Mouse (Mus musculus): ENCODE measurements around the gene Fam89b. TPM values are rescaled to one million over a fixed set of nuclear protein-coding genes. Genes with fewer than 3 reads are reported as not detected.
A peak's percentile ranks its signal among the peaks of the same experiment; 100 is the strongest.

Gene Fam89b
- total and polyA plus RNA-seq, 3 experiments, result 29.6 to 60.2 TPM; not detected in 1

DNA sequence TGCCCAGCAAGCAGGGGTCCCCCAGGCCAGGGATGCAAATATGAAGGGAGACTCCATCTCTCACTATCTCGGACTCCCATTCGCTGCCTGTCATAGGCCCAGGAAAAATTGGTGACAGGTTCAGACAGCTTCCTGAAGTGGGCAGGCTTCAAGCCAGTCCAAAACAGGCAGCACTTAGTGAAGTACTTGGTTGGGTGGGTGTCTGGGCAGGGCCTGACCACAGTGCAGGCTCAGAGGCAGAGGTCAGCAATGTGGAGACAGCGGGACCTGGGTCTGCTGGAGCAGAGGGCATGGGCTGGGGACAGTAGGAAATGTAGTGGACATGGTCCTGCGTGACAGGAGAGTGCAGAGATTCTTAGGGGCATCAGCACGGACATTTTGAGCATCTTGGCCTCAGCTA, 37.9 kb downstream of the Fam89b start:
- TF ChIP-seq RCOR1 (IDR thresholded peaks at IDR 0.05; ENCODE audit: low read depth, low read length), result no peak
- no peak for TF ChIP-seq JUND (IDR thresholded peaks at IDR 0.05; ENCODE audit: low read depth, low read length)
- no peak for TF ChIP-seq NRF1 (IDR thresholded peaks at IDR 0.05; ENCODE audit: insufficient read depth, low read depth, low read length, poor library complexity, severe bottlenecking)
- no peak for TF ChIP-seq TBP (IDR thresholded peaks at IDR 0.05; ENCODE audit: low read depth, low read length)
- TF ChIP-seq CHD1 (IDR thresholded peaks at IDR 0.05; ENCODE audit: low read depth, low read length), result no peak
- no peak for TF ChIP-seq MXI1 (IDR thresholded peaks at IDR 0.05; ENCODE audit: low read depth, low read length)
- no peak for TF ChIP-seq MYB (IDR thresholded peaks at IDR 0.05; ENCODE audit: low read depth, low read length)
- TF ChIP-seq GATA1 (IDR thresholded peaks at IDR 0.05; ENCODE audit: low read depth, low read length), result no peak
- no peak for TF ChIP-seq CTCF (IDR thresholded peaks at IDR 0.05 in 2 of 3, conservative IDR thresholded peaks at IDR 0.05 in 1 of 3; ENCODE audit: control insufficient read depth in 1 of 3, insufficient read depth in 1 of 3, low read depth in 2 of 3, low read length in 3 of 3, poor library complexity in 1 of 3, severe bottlenecking in 1 of 3)
- no peak for TF ChIP-seq ETS1 (IDR thresholded peaks at IDR 0.05; ENCODE audit: low read depth, low read length)
- no peak for TF ChIP-seq MAZ (IDR thresholded peaks at IDR 0.05; ENCODE audit: low read depth, low read length)
- TF ChIP-seq ELF1 (IDR thresholded peaks at IDR 0.05; ENCODE audit: low read depth, low read length), result no peak
- no peak for TF ChIP-seq MAFK (IDR thresholded peaks at IDR 0.05; ENCODE audit: borderline replicate concordance, low read depth, low read length)
- TF ChIP-seq UBTF (IDR thresholded peaks at IDR 0.05; ENCODE audit: borderline replicate concordance, insufficient read depth, low read depth, low read length), result no peak
- TF ChIP-seq POLR2A (IDR thresholded peaks at IDR 0.05; ENCODE audit: control insufficient read depth in 1 of 2, insufficient read depth in 1 of 2, low read depth in 1 of 2, low read length in 2 of 2, poor library complexity in 1 of 2), result no peak
- no peak for TF ChIP-seq POLR2AphosphoS5 (IDR thresholded peaks at IDR 0.05; ENCODE audit: borderline replicate concordance, low read depth, low read length)
- no peak for TF ChIP-seq POLR2AphosphoS2 (IDR thresholded peaks at IDR 0.05; ENCODE audit: low read length)
- TF ChIP-seq TAL1 (IDR thresholded peaks at IDR 0.05; ENCODE audit: low read length), result no peak
- Histone ChIP-seq H3K9me3 (replicated peaks; ENCODE audit: insufficient read depth, low read length) (no peaks in the 10 kb centered on the region), H3K27ac (ENCODE audit: control insufficient read depth, low read depth, low read length) (no peak overlapping the region), H3K4me3 (ENCODE audit: control insufficient read depth in 1 of 2, insufficient read depth in 1 of 2, low read depth in 2 of 2, low read length in 2 of 2) (no peak overlapping the region), H3K9ac (ENCODE audit: control insufficient read depth, low read depth, low read length, poor library complexity, severe bottlenecking) (peak overlapping the region; percentile 21; the same call in 1 of the 2 replicates), H3K4me1 (ENCODE audit: control insufficient read depth in 1 of 2, insufficient read depth in 2 of 2, low read length in 2 of 2) (peaks cover 2 to 24% of the 10 kb centered on the region in 2 experiments; a peak in 3 of 4 replicates), H3K27me3 (ENCODE audit: control insufficient read depth in 1 of 2, insufficient read depth in 2 of 2, low read length in 2 of 2) (no peaks in the 10 kb centered on the region), H3K79me2 (ENCODE audit: control insufficient read depth, insufficient read depth, low read length, poor library complexity) (peaks cover 44% of the 10 kb centered on the region), H3K36me3 (ENCODE audit: control insufficient read depth in 1 of 2, insufficient read depth in 2 of 2, low read length in 2 of 2) (peaks cover 0 to 9% of the 10 kb centered on the region in 2 experiments; a peak in 1 of 4 replicates)
- no peak for DNase-seq (ENCODE audit: low read depth, low spot score)

DNA sequence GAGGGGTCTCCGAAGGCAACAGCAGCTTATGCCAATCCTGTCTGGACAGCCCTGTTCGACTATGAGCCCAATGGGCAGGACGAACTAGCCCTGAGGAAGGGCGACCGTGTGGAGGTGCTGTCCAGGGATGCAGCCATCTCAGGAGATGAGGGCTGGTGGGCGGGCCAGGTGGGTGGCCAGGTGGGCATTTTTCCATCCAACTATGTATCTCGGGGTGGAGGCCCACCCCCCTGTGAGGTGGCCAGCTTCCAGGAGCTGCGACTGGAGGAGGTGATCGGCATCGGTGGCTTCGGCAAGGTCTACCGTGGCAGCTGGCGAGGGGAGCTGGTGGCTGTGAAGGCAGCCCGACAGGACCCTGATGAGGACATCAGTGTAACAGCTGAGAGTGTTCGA, 39.1 kb downstream of the Fam89b start:
- Histone ChIP-seq H3K4me3 (ENCODE audit: control insufficient read depth in 1 of 2, insufficient read depth in 1 of 2, low read depth in 2 of 2, low read length in 2 of 2) (peak overlapping the region; percentile 89 to 99), H3K9me3 (replicated peaks; ENCODE audit: insufficient read depth, low read length) (no peaks in the 10 kb centered on the region), H3K79me2 (ENCODE audit: control insufficient read depth, insufficient read depth, low read length, poor library complexity) (peaks cover 44% of the 10 kb centered on the region), H3K36me3 (ENCODE audit: control insufficient read depth in 1 of 2, insufficient read depth in 2 of 2, low read length in 2 of 2) (peaks cover 0 to 9% of the 10 kb centered on the region in 2 experiments; a peak in 2 of 4 replicates), H3K27me3 (ENCODE audit: control insufficient read depth in 1 of 2, insufficient read depth in 2 of 2, low read length in 2 of 2) (no peaks in the 10 kb centered on the region), H3K27ac (ENCODE audit: control insufficient read depth, low read depth, low read length) (no peak overlapping the region), H3K4me1 (ENCODE audit: control insufficient read depth in 1 of 2, insufficient read depth in 2 of 2, low read length in 2 of 2) (peaks cover 2 to 24% of the 10 kb centered on the region in 2 experiments; a peak in 3 of 4 replicates), H3K9ac (ENCODE audit: control insufficient read depth, low read depth, low read length, poor library complexity, severe bottlenecking) (peak overlapping the region; percentile 91)
- no peak for DNase-seq (ENCODE audit: low read depth, low spot score)
- no peak for TF ChIP-seq ZC3H11A (IDR thresholded peaks at IDR 0.05; ENCODE audit: low read depth, low read length)
- no peak for TF ChIP-seq ETS1 (IDR thresholded peaks at IDR 0.05; ENCODE audit: low read depth, low read length)
- TF ChIP-seq HCFC1 (IDR thresholded peaks at IDR 0.05; ENCODE audit: low read depth, low read length), result no peak
- no peak for TF ChIP-seq ELF1 (IDR thresholded peaks at IDR 0.05; ENCODE audit: low read depth, low read length)
- no peak for TF ChIP-seq EP300 (IDR thresholded peaks at IDR 0.05; ENCODE audit: low read depth in 1 of 2, low read length in 2 of 2)
- TF ChIP-seq SIN3A (IDR thresholded peaks at IDR 0.05; ENCODE audit: low read length), result no peak
- TF ChIP-seq ZNF384 (IDR thresholded peaks at IDR 0.05; ENCODE audit: low read depth, low read length), result no peak
- TF ChIP-seq E2F4 (IDR thresholded peaks at IDR 0.05; ENCODE audit: borderline replicate concordance, low read depth, low read length), result no peak
- TF ChIP-seq MXI1 (IDR thresholded peaks at IDR 0.05; ENCODE audit: low read depth, low read length), result no peak
- TF ChIP-seq MYB (IDR thresholded peaks at IDR 0.05; ENCODE audit: low read depth, low read length), result no peak
- TF ChIP-seq UBTF (IDR thresholded peaks at IDR 0.05; ENCODE audit: borderline replicate concordance, insufficient read depth, low read depth, low read length), result no peak
- no peak for TF ChIP-seq GATA1 (IDR thresholded peaks at IDR 0.05; ENCODE audit: low read depth, low read length)
- TF ChIP-seq MYC (IDR thresholded peaks at IDR 0.05; ENCODE audit: low read depth, low read length), result no peak
- TF ChIP-seq MAZ (IDR thresholded peaks at IDR 0.05; ENCODE audit: low read depth, low read length), result no peak
